Mouse (Mus musculus) E14TG2a.4 (cell line): Measurements from ENCODE around the gene Adamtsl4.

Experiments
- H3K27me3 ChIP-seq: 2 replicates; pipeline ENCODE4 v1.6.1; 2014; ENCODE audit warnings: low read length, control low read depth; ENCODE audit not compliant: insufficient read depth
- H3K36me3 ChIP-seq: 2 replicates; pipeline ENCODE4 v1.6.1; 2014; ENCODE audit warnings: low read length, control low read depth; ENCODE audit not compliant: insufficient read depth
- H3K4me1 ChIP-seq: replicated peaks from 2 replicates; pipeline ENCODE4 v1.6.1; 2014; ENCODE audit warnings: low read depth, low read length, control low read depth
- H3K4me3 ChIP-seq: replicated peaks from 2 replicates; pipeline ENCODE4 v1.5.1; 2014; ENCODE audit warnings: mild to moderate bottlenecking, low read length
- H3K9me3 ChIP-seq: 2 replicates; pipeline ENCODE4 v1.6.1; 2014; ENCODE audit warnings: low read length, control low read depth
- CTCF ChIP-seq: conservative IDR thresholded peaks from 2 replicates; pipeline ENCODE4 v1.5.1; 2014; ENCODE audit warnings: low read length
- NANOG ChIP-seq: IDR thresholded peaks from 2 replicates; pipeline ENCODE4 v1.6.1; 2014; ENCODE audit warnings: borderline replicate concordance, low read length, mixed read lengths
- POU5F1 ChIP-seq: IDR thresholded peaks from 2 replicates; pipeline ENCODE4 v1.6.1; 2014; ENCODE audit warnings: low read length, borderline replicate concordance

Adamtsl4 gene

GRCm38 (mm10) chr3:95632648-95633588 is 54.8 kb downstream of the Adamtsl4 start:
- peaks cover 96% of the 10 kb centered on the region for H3K4me1 ChIP-seq
- TF ChIP-seq CTCF, result peak; percentile 55
- no peak for TF ChIP-seq POU5F1
- peaks cover 96% of the 10 kb centered on the region for H3K36me3 ChIP-seq
- H3K4me3 ChIP-seq, result no peak overlapping the region
- no peaks in the 10 kb centered on the region for H3K27me3 ChIP-seq
- H3K9me3 ChIP-seq, result no peaks in the 10 kb centered on the region

- H3K9me3 ChIP-seq, result no peaks in the 10 kb centered on the region
- no peak for TF ChIP-seq POU5F1
- no peak for TF ChIP-seq CTCF
- TF ChIP-seq NANOG, result no peak
- H3K36me3 ChIP-seq, result peaks cover 98% of the 10 kb centered on the region
- H3K4me3 ChIP-seq, result no peak overlapping the region
- H3K27me3 ChIP-seq, result no peaks in the 10 kb centered on the region
- peaks cover 96% of the 10 kb centered on the region for H3K4me1 ChIP-seq
Observed at GRCm38 (mm10) chr3:95631304-95631703, 56.4 kb downstream of the Adamtsl4 start.

- Histone ChIP-seq H3K27me3 (no peaks in the 10 kb centered on the region), H3K4me1 (peaks cover 96% of the 10 kb centered on the region), H3K4me3 (no peak overlapping the region), H3K9me3 (no peaks in the 10 kb centered on the region), H3K36me3 (peaks cover 99% of the 10 kb centered on the region)
- TF ChIP-seq NANOG (no peak), POU5F1 (no peak), CTCF (no peak)
Observed at GRCm38 (mm10) chr3:95630856-95631255, 56.9 kb downstream of the Adamtsl4 start.

GRCm38 (mm10) chr3:95629755-95630154 is 58.0 kb downstream of the Adamtsl4 start:
- H3K4me1 ChIP-seq, result peaks cover 88% of the 10 kb centered on the region
- H3K27me3 ChIP-seq, result no peaks in the 10 kb centered on the region
- TF ChIP-seq CTCF (no peak), NANOG (no peak), POU5F1 (no peak)
- H3K4me3 ChIP-seq, result no peak overlapping the region
- H3K36me3 ChIP-seq, result peaks cover 88% of the 10 kb centered on the region
- no peaks in the 10 kb centered on the region for H3K9me3 ChIP-seq

- H3K4me1 ChIP-seq, result peaks cover 82% of the 10 kb centered on the region
- H3K4me3 ChIP-seq, result no peak overlapping the region
- H3K9me3 ChIP-seq, result no peaks in the 10 kb centered on the region
- no peaks in the 10 kb centered on the region for H3K27me3 ChIP-seq
- TF ChIP-seq NANOG (no peak), POU5F1 (no peak)
- H3K36me3 ChIP-seq, result peaks cover 69% of the 10 kb centered on the region
Observed at GRCm38 (mm10) chr3:95627763-95628162, 60.0 kb downstream of the Adamtsl4 start.
